Mouse (Mus musculus) brain, embryonic 18.5 days (tissue): ENCODE measurements around the gene Mgme1.

Experiments
- DNase-seq: peaks from one replicate; pipeline ENCODE4 v3.0.0-alpha.2; 2012; ENCODE audit warnings: low read depth, low spot score

Gene Mgme1

GRCm38 (mm10) chr2:144264398-144265119 lies 5.9 kb upstream of the Mgme1 start:
- no peak for DNase-seq

GRCm38 (mm10) chr2:144265120-144265488 lies 5.4 kb upstream of the Mgme1 start:
- no peak for DNase-seq

- DNase-seq = no peak
Observed at GRCm38 (mm10) chr2:144265916-144266683, 4.4 kb upstream of the Mgme1 start.

- no peak for DNase-seq
Observed at GRCm38 (mm10) chr2:144267004-144267730, 3.3 kb upstream of the Mgme1 start.

- no peak for DNase-seq
Observed at GRCm38 (mm10) chr2:144267731-144268015, 2.8 kb upstream of the Mgme1 start.

- no peak for DNase-seq
Observed at GRCm38 (mm10) chr2:144268446-144269305, 1.8 kb upstream of the Mgme1 start.

- no peak for DNase-seq
Observed at GRCm38 (mm10) chr2:144269306-144269650, 1.2 kb upstream of the Mgme1 start.

GRCm38 (mm10) chr2:144269679-144270475 lies 586 bp upstream of the Mgme1 start:
- no peak for DNase-seq

GRCm38 (mm10) chr2:144272088-144272487 lies 1.6 kb downstream of the Mgme1 start:
- no peak for DNase-seq

GRCm38 (mm10) chr2:144274741-144275140 lies 4.3 kb downstream of the Mgme1 start:
- no peak for DNase-seq

GRCm38 (mm10) chr2:144276885-144277284 lies 6.4 kb downstream of the Mgme1 start:
- no peak for DNase-seq

- DNase-seq = no peak
Observed at GRCm38 (mm10) chr2:144279742-144280141, 9.3 kb downstream of the Mgme1 start.

GRCm38 (mm10) chr2:144280568-144280967 lies 10.1 kb downstream of the Mgme1 start:
- no peak for DNase-seq

GRCm38 (mm10) chr2:144281417-144281816 lies 11.0 kb downstream of the Mgme1 start:
- DNase-seq = no peak

GRCm38 (mm10) chr2:144290321-144290720 lies 19.9 kb downstream of the Mgme1 start:
- no peak for DNase-seq

GRCm38 (mm10) chr2:144291600-144292305 lies 21.3 kb downstream of the Mgme1 start:
- DNase-seq = no peak

- no peak for DNase-seq
Observed at GRCm38 (mm10) chr2:144295145-144295735, 24.8 kb downstream of the Mgme1 start.

GRCm38 (mm10) chr2:144299749-144300669 lies 29.5 kb downstream of the Mgme1 start:
- no peak for DNase-seq

GRCm38 (mm10) chr2:144301101-144301500 lies 30.6 kb downstream of the Mgme1 start:
- DNase-seq = no peak
